Mouse (Mus musculus) thymus, postnatal 14 days (tissue): ENCODE data around the gene C1ql4.
A peak's percentile ranks its signal among the peaks of the same experiment; 100 is the strongest.

ENCODE experiments used
- DNase-seq: peaks from one replicate; pipeline ENCODE4 v3.0.0; 2021

C1ql4 gene

DNA sequence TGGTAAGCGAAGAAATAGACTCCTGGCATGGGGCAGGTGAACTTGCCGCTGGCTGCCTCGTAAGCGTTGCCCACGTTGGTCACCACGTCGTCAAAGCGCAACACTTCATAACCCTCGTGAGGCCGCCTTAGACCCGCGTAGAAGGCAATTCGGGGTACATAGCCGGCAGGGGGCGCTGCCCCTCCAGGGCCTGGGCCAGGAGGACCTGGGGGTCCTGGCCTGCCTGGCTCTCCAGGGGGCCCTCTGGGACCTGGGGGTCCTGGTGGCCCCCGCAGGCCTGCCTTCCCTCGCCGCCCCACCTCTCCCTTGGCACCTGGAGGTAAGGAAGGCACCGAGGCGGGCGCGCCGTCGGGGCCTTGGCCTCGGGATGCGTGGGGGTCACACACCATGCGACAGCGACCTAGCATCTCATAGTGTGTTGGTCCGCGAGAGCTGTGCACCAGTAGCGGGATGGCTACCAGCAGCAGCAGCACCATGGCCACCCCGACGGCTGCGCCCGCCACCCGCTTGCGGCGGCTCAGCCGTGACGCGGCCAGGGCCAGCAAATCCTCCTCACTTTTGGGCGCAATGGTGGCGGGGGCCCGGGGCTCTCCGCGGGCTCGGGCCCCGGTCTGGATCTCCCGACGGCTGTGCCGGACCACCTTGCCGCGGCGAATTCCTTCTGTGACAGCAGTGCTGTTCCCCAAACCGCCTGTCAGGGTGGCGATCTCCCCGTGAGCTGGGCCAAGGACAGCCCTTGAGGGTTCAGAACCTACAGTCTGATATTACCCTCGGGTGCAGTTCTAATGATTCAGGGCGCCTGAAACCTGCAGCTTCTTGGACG is at the start of gene C1ql4:
Gene C1ql4, minus strand, starts transcription at position 565 of the 823 bp plus-strand sequence.
- peak; percentile 63 for DNase-seq

- peak; percentile 25 for DNase-seq
Observed at GRCm38 (mm10) chr15:99129956-99130910, 42.6 kb upstream of the C1ql4 start.

- DNase-seq = peak; percentile 13
Observed at GRCm38 (mm10) chr15:99129441-99129840, 41.8 kb upstream of the C1ql4 start.

GRCm38 (mm10) chr15:99127851-99128522 is 40.4 kb upstream of the C1ql4 start:
- no peak for DNase-seq

- DNase-seq = no peak
Observed at GRCm38 (mm10) chr15:99126816-99127365, 39.3 kb upstream of the C1ql4 start.

GRCm38 (mm10) chr15:99126081-99126815 is 38.6 kb upstream of the C1ql4 start:
- DNase-seq = peak; percentile 75

GRCm38 (mm10) chr15:99125711-99126080 is 38.1 kb upstream of the C1ql4 start, which contains the start of gene Spats2:
TSS of gene Spats2 (plus strand) at chr15:99125916.
- DNase-seq = no peak

DNA sequence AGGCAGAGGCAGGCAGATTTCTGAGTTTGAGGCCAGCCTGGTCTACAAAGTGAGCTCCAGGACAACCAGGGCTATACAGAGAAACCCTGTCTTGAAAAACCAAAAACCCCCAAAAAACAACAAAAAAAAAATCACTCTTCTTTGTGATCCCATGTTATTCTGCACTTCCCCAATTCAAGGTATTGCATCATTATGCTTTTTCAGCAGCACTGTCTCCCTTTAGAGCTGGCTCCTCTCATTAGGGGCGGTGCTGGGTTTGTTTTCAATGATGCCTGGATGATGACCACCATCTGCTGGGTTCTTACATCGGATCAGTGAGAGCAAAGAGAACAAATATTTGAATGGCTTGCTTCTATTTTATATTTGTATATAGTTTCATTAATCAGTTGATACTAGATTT is 35.0 kb upstream of the C1ql4 start:
- no peak for DNase-seq

DNA sequence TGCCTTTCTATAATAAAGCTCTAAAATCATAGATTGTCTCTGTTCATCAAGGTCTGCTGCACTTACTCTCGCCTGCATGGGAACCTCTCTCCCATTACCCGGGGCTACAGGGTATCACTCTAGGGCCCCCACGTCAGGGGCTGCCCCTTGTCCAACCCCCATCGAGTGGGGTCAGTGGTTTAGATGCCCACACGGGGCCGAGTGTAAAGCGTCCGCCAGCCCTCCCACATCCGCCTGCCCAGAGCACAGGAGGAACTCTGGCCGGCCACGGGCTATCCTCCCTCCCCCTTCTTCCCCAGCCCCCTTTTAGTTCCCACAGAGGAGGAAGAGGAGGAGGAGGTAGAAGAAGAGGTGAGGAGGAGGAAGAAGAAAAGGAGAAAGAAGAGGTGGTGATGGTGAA is 33.2 kb upstream of the C1ql4 start:
- DNase-seq = no peak

DNA sequence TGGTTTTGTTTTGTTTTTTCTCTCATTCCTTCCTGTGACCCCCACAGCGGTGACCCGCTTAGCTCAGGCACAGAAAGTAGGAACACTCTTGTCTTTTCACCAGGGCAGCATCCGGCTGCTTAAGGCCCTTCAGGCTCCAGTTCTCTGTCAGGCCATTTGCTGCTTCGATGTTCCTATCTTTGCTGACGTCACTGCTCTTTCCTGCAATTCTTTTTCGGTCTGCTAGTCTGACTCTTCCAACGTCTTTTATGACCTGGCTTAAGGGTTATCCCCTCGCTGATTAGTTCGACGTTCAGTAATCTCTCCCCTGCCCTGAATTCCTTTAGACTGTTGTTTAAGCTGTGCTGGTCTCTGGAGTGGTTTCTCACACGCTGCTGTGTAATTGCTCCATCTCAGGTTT is 28.9 kb upstream of the C1ql4 start:
- no peak for DNase-seq

- no peak for DNase-seq
Observed at GRCm38 (mm10) chr15:99115065-99115423, 27.4 kb upstream of the C1ql4 start.

DNA sequence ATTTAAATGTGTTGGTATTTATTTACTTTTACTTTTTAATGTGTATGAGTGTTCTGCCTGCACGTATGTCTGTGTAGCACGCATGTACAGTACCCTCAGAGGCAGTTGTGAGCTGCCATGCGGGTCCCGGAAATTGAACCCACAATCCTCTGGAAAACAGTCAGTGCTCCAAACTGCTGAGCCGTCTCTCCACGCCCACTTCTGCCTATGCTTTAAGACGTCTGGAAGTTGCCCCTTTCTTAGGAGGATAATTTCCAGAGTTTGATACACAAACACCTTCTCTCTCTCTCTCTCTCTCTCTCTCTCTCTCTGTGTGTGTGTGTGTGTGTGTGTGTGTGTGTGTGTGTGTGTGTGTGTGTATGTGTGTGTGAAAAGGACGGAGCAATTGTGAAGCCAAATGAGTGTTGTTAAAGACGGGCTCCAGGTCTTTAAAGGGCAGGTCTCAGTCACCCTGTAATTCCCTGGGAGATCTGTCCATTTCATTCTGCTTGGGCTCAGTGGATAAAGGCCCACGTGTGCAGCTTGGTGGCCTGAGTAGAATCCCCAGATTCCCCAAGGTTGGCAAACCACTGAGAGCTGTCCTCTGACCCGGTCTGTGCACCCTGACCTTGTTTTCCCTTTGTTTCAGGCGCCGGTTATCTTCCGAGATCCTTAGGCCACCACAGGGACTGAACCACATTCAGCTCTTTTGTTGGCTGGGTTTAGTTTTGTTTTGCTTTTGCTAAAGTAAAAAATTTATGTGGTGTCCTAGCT is 26.9 kb upstream of the C1ql4 start:
- no peak for DNase-seq

DNA sequence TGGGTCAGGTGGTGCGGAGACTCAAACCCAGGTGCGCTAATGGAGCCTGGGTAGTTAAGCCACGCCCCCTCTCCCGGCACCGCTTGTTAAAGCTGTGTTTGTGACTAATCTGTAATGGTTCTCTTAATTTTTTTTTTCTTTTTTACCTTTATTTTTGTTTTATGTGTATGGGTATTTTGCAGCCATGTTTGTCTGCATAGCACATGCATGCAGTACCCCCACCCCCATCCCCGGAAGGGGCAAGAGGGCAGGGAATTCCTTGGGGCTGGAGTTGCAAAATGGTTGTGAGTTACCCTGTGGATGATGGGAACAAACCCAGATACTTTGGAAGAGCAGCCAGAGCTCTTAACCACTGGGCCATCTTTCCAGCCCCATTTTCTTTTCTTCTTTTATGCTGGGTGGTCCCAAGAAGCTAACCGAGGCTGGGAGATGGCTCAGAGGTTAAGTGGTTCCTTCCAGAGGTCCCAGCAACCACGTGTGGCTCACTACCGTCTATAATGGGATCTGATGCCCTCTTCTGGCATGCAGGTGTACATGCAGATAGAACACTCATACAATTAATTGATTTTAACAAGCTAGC is 25.9 kb upstream of the C1ql4 start:
- DNase-seq = peak; percentile 27

DNA sequence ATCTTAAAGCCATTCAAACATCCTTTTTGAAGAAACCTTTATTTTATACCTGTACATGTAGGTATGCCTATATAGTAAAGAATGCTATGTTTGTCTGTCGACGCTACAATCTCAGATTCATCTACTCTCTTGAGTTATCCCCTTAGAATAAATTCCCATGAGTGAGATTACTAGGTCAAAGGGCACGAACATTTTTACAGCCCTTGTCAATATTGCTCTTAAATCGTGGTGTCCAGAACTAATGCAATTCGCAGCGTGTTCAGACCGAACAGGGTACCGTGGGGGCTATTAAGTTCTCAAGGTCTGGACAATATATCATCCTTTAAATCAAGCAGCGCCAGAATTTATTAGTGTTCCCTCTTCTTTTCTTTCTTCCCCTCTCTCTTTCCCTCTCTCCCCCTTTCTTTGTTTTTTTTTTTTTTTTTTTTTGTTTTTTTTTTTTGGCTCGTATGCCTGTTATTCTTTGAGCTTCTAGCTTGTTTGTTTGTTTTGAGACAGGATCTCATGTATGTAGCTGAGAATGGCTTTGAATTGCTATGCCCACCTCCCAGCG is 25.3 kb upstream of the C1ql4 start:
- no peak for DNase-seq

DNA sequence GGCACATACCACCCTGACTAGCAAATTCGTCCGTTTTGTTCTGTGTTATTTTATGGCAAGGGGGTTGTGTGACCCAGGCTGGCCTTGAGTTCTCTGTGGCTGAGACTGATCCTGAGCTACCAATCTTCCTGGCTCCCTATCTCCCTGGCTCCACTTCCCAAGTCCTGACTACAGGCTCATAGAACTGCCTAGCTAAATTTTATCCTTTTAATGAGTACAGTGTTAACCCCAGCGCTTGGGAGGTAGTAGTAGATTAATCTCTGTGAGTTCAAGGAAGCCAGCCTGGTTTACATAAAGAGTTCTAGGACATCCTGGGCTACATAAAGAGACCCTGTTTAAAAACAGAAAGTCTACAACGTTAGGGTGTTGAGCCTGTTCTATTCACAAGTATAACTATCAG is 24.2 kb upstream of the C1ql4 start:
- no peak for DNase-seq

DNA sequence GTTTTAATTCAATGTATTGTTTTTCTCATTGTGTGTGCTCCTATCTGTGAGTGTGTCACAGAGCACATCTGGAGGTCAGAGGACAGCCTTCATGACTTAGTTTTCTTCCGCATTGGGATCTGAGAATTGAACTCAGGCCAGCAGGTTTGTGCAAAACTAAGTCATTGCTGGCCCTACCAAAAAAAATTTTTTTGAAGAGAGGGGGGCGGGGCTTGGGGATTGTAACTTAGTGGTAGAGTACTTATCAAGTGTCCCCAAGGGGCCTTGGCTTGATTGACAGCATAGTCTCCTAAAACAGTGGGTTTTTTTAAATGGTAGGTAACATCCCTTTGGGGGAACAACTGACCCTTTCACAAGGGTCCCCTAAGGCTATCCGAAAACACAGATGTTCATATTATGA is 23.5 kb upstream of the C1ql4 start:
- DNase-seq = no peak

- no peak for DNase-seq
Observed at GRCm38 (mm10) chr15:99107866-99108265, 20.2 kb upstream of the C1ql4 start.

DNA sequence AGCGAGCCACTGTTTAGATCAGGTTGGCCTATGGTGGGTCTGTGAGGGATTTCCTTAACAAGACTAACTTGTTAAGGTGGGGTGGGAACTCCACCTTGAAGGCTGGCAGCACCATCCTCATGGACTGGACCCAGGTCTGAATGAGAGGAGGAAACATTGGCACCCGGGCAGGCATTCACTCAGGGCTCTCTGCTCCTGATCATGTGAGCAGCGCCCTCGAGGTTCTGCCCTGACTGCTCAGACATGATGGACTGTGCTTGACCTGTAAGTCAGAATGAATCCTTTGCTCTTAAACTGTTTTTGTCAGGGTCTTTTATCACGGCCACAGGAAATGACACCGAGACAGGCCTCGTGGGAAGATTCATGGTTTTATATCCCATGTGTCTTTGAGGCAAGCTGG is 17.6 kb upstream of the C1ql4 start:
- DNase-seq = no peak

- no peak for DNase-seq
Observed at GRCm38 (mm10) chr15:99099984-99100383, 12.4 kb upstream of the C1ql4 start.

DNA sequence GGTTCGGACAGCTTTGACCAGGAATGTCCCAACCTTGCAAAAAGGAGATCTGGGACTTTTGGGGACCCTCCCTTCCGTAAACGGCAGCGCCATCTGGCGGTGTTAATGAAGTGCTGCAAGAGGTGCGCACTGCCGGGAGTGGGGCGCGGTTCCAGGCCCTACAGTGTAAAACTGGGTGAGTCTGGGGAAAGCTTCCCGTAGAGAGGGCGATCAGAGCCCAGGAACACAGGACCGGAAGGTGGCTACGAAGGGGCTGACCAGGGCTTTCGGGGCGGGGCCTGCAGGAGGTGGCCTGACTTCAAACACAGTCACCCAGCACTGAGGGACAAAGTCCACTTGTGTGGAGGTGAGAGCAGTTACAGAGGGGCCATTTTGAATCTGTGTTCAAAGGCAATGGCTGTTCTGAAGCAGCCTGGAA is 11.5 kb upstream of the C1ql4 start:
- peak; percentile 48 for DNase-seq

DNA sequence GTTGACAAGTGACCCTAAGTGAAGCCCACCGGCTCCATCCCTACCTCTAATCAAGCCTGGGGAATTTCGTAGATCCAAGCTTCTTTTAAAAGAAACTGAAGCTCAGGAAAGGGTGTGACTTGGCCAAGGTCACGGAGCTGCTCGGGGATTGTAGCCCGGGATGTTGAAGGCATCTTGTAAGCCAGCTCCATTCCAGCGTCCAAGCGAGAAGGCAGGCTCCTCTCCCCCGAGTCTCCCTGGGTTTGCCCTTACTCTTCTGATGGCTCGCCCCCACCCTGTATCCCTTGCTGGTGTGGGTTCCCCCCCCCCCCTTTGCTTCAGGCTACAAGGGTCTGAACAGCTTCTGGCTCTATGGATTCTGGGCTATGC is 10.9 kb upstream of the C1ql4 start:
- no peak for DNase-seq
